Mouse (Mus musculus) testis, adult 2 months (tissue): ENCODE data around the gene Pnma5. TPM values are rescaled to one million over a fixed set of nuclear protein-coding genes. Genes with fewer than 3 reads are reported as not detected.

ENCODE experiments used
- H3K27ac ChIP-seq: fragments of 200-500 bp; 2 replicates; pipeline ENCODE4 v1.5.1; 2012; ENCODE audit warnings: low read depth, low read length; ENCODE audit not compliant: control insufficient read depth, insufficient read depth
- H3K27me3 ChIP-seq: fragments of 200-500 bp; 2 replicates; pipeline ENCODE4 v1.6.1; 2012; ENCODE audit warnings: mild to moderate bottlenecking, low read length, moderate library complexity; ENCODE audit not compliant: control insufficient read depth, insufficient read depth
- H3K36me3 ChIP-seq: fragments of 200-500 bp; 2 replicates; pipeline ENCODE4 v1.6.1; 2012; ENCODE audit warnings: mild to moderate bottlenecking, low read length; ENCODE audit not compliant: control insufficient read depth, insufficient read depth
- H3K4me1 ChIP-seq: fragments of 200-500 bp; 2 replicates; pipeline ENCODE4 v1.6.1; 2012; ENCODE audit warnings: low read length; ENCODE audit not compliant: control insufficient read depth, insufficient read depth
- H3K4me3 ChIP-seq: fragments of 200-500 bp; 2 replicates; pipeline ENCODE4 v1.5.1; 2012; ENCODE audit warnings: low read depth, mild to moderate bottlenecking, low read length, moderate library complexity, mixed read lengths; ENCODE audit not compliant: control insufficient read depth
- CTCF ChIP-seq: fragments of 200-500 bp; IDR thresholded peaks from 2 replicates; pipeline ENCODE4 v1.5.1; 2012; ENCODE audit warnings: low read depth, mild to moderate bottlenecking, inconsistent platforms, low read length, moderate library complexity; ENCODE audit not compliant: control insufficient read depth, insufficient read depth, insufficient replicate concordance
- POLR2A ChIP-seq: fragments of 200-500 bp; IDR thresholded peaks from 2 replicates; pipeline ENCODE4 v1.6.1; 2012; ENCODE audit warnings: low read depth, mild to moderate bottlenecking, inconsistent platforms, low read length, moderate library complexity; ENCODE audit not compliant: control insufficient read depth
- polyA plus RNA-seq: library from polyadenylated mRNA; depleted of rRNA; stranded (reverse); fragments of >200 nt; gene quantifications from 2 replicates; pipeline ENCODE4 v1.2.3, GENCODE M21; 2012

The Pnma5 gene
- polyA plus RNA-seq, 1 experiment = 2.0 TPM

DNA sequence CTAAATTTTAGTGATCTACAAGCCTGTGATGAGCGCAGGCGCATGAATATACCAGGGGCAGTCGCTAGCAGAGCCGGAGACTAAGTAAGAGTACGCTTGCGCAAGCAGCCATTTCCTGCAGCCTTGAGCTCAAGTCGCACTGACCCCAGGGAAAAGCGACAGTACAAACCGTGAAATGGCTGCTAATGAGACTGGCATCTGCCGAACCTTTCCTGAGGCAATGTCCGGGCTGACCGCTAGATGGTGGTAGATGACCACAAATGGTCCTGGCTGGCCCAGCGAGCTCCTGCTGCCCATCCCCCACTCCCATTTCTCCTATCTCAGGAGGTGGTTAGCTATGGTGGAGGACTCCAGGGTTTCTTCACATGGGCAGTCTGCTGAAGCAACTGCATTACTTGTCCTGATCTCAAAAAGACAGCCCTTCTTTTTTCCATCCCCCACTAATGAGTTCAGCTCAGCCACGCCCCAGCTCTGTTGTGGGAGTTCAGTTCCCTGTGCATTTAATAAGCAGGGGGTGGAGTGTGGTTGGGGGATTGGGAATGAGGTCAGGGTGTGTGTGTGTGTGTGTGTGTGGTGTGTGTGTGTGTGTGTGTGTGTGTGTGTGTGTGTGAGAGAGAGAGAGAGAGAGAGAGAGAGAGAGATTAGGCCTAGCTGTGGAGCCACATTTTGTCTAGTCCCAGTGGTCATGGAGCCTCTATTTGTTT, 17.1 kb upstream of the Pnma5 start:
- Histone ChIP-seq H3K27me3 (no peaks in the 10 kb centered on the region), H3K4me3 (peak overlapping the region; percentile 24), H3K27ac (no peak overlapping the region), H3K36me3 (no peaks in the 10 kb centered on the region), H3K4me1 (no peaks in the 10 kb centered on the region)
- TF ChIP-seq CTCF (peak; percentile 91; the same call in 1 of the 2 replicates), POLR2A (no peak)

DNA sequence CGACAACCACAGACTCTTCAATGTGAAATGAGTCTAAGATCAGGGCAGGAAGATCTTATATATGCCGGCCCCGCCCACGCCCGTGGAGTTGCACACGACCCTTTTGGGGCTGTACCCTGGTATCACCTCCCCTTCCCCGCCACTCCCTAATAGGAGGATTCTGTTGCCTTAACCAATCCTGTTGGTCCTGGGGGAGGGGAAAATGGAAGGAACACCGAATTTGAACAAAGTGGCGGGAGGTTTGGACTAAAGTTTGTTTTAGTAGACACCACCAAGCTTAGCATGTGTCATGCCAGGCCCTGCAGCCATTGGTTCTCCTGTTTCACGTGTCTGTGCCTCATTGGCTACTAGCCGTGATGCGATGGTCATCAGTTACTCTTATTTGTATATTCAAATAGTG, 2.8 kb upstream of the Pnma5 start:
- Histone ChIP-seq H3K36me3 (no peaks in the 10 kb centered on the region), H3K27ac (no peak overlapping the region), H3K4me3 (no peak overlapping the region; the same call in 1 of the 2 replicates), H3K4me1 (no peaks in the 10 kb centered on the region), H3K27me3 (no peaks in the 10 kb centered on the region)
- no peak for TF ChIP-seq CTCF
- TF ChIP-seq POLR2A = no peak

DNA sequence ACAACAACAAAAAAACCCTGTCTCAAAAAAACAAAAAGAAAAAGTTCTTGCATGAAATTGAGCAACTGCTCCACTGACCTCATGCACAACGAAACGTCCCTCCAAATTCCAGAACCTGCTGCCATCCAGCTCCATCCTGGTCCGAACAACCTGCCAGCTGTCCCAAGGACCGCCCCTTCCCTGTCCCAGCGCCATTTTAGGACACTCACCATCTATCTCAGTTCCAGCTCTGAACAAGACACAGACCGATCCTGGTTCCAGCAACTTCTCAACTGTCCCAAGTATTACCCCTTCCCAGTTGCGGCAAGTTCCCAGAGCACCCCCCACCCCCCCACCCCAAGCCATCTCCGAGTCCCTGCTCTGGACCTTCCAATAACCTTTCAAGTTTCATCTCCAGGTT, 1.9 kb upstream of the Pnma5 start:
- H3K4me3 ChIP-seq = no peak overlapping the region; the same call in 1 of the 2 replicates
- no peaks in the 10 kb centered on the region for H3K4me1 ChIP-seq
- H3K27me3 ChIP-seq = no peaks in the 10 kb centered on the region
- H3K27ac ChIP-seq = no peak overlapping the region
- H3K36me3 ChIP-seq = no peaks in the 10 kb centered on the region
- no peak for TF ChIP-seq POLR2A
- TF ChIP-seq CTCF = no peak

DNA sequence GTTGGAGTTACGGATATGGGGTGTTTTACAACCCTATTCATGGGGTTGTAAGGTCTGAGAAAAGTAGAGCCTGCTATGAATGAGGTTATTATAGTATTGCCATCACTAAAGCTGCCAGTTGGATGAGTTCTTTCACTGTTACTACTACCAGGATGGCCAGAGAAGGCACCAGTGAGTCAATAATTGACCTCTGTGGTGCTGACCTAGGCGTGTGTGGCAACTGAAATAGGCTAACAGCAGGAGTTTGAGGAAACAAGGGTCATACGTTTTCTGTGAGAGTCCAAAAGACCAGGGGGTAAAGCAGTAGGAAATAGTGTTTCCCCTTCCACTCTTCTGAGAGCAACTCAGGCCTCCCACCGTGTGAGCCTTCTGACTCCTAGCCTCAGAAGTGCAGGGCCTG, 24.1 kb downstream of the Pnma5 start:
- Histone ChIP-seq H3K36me3 (no peaks in the 10 kb centered on the region), H3K4me1 (no peaks in the 10 kb centered on the region), H3K4me3 (no peak overlapping the region), H3K27ac (no peak overlapping the region), H3K27me3 (no peaks in the 10 kb centered on the region)
- TF ChIP-seq CTCF = no peak
- TF ChIP-seq POLR2A = no peak

DNA sequence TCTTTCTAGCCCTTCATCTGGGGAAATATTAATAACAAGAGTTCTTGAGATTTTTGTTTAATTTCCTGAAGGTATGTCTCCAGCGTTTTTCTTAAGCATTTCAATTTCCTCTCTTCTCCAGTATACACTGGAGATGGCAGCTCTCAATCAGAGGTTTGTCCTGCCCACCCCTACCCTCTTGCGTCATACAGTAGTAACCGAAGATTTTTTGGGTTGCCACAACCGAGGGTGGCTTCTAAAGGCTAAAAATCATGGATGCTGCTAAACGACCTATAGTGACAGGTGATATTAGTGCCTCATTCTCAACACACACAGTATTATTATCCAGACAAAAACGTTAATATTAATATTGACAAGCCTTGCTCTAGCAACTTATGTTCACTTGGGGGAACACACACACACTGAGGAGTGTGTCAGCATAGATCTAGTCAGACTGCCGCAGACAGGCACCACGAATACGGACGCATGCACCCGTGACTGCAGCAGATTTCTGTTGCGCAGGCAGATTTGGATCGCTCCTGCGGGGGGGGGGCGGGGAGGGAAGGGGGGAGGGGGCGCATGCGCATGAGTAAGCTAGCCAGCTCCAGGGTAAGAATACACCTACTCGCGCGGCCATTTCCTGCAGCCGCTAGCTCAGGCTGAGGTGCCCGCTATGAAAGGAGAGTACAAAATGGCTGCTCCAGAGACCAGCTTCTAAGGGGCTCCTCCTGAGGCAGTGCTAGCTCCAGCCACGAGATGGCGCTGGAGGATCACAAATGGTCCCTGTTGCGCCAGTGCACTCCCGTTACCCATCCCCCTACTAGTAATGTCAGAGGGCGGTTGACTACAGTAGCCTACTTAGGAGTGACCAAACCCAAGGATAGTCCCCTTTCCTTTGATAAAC, 29.1 kb downstream of the Pnma5 start:
- Histone ChIP-seq H3K4me1 (no peaks in the 10 kb centered on the region), H3K36me3 (no peaks in the 10 kb centered on the region), H3K4me3 (peak overlapping the region; percentile 1; the same call in 1 of the 2 replicates), H3K27me3 (no peaks in the 10 kb centered on the region), H3K27ac (peak overlapping the region; percentile 61)
- TF ChIP-seq POLR2A (no peak), CTCF (peak; percentile 83; the same call in 1 of the 2 replicates)

DNA sequence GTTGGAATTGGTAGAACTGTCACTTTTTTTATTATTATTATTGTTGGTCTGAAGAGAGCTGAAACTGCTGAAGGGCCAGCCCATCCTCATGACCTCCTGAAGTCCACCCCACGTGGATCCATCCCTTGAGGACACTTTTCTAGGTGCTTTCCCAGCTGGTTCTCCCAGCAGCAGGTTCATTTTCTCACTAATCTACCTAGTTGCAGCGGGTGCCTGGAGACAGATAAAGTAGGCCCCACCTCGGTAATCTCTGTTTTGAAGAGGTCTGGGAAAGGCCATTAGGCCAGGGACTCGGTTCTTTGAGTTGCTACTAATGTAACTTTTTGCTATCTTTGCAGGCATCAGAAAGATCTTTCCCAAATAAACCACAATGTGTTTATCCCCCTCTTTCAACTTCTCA, 31.2 kb downstream of the Pnma5 start:
- Histone ChIP-seq H3K27me3 (no peaks in the 10 kb centered on the region), H3K36me3 (no peaks in the 10 kb centered on the region), H3K4me3 (no peak overlapping the region), H3K4me1 (no peaks in the 10 kb centered on the region), H3K27ac (no peak overlapping the region)
- no peak for TF ChIP-seq CTCF
- no peak for TF ChIP-seq POLR2A

DNA sequence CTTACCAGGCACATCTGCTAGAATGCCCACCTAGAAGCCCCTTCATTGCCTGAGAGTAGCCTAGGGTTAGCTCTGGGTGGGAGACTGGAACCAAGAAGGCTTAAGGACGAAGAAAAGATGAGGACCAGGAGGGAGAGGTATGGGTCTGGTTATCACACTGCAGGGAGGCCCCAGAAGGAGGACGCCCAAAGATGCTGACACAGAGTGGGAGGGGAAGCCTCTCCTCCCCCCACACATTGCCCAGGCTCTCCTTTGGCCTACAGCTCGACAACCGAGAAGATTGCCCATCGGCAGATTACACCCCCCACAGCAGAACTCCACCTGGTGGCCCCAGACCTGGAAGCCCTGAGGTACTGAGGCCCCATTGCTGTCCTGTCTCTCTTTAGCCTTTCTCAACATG, 33.8 kb downstream of the Pnma5 start:
- H3K27ac ChIP-seq = no peak overlapping the region

More for the DNA sequence above, 33.8 kb downstream of the Pnma5 start:
- no peaks in the 10 kb centered on the region for H3K27me3 ChIP-seq
- no peaks in the 10 kb centered on the region for H3K4me1 ChIP-seq
- H3K4me3 ChIP-seq = no peak overlapping the region
- H3K36me3 ChIP-seq = no peaks in the 10 kb centered on the region
- TF ChIP-seq CTCF (no peak), POLR2A (no peak)
